Comparison of ENCODE assay signal across 8 mouse cellular contexts in genomic region chr3:94786367-94786835, GRCm38 (mm10). TPM values are rescaled to one million over a fixed set of nuclear protein-coding genes. Genes with fewer than 3 reads are reported as not detected.
DNase-seq lines count a peak whose midpoint lies in the region; ATAC-seq and TF ChIP-seq lines count a peak whose summit lies in the region.

Gene Cgn (minus strand): TSS chr3:94786492.

- peak within 1 kb of the TSS; percentile 70 to 96 for H3K4me3 ChIP-seq in ES-E14 (ENCODE audit: insufficient read depth in 1 of 2, low read depth in 1 of 2, low read length in 2 of 2, poor library complexity in 1 of 2, severe bottlenecking in 1 of 2)
- peak within 1 kb of the TSS; percentile 44 for H3K4me3 ChIP-seq in forebrain, postnatal 0 days (ENCODE audit: low read depth, low read length)
- peak within 1 kb of the TSS; percentile 68 for H3K4me3 ChIP-seq in layer of hippocampus, adult 2 months
- H3K4me3 ChIP-seq in lung, adult 2 months (replicated peaks; ENCODE audit: extremely low read depth, low read depth, low read length): peak within 1 kb of the TSS; percentile 56

- peak within 1 kb of the TSS; percentile 49; the same call in 1 of the 2 replicates for H3K27ac ChIP-seq in ES-E14 (ENCODE audit: insufficient read depth, low read depth, low read length, poor library complexity, severe bottlenecking)
- H3K27ac ChIP-seq in forebrain, postnatal 0 days (ENCODE audit: low read depth, low read length): peak within 1 kb of the TSS; percentile 87
- H3K27ac ChIP-seq in layer of hippocampus, adult 2 months: peak within 1 kb of the TSS; percentile 81

- WGBS in forebrain, postnatal 0 days: under 1% methylated on average over 35 of the region's 35 CpGs
- under 1% methylated on average over 35 of the region's 35 CpGs for WGBS in lung, adult 2 months

- H3K9ac ChIP-seq in ES-E14 (ENCODE audit: insufficient read depth, low read depth, low read length, poor library complexity, severe bottlenecking): peak within 1 kb of the TSS; percentile 80
- peak within 1 kb of the TSS; percentile 63 for H3K9ac ChIP-seq in forebrain, postnatal 0 days

- DNase-seq in ES-E14 (ENCODE audit: low read depth, low spot score): peak; percentile 93
- peak; percentile 96 to 98 for DNase-seq in cerebellum, adult 18-20 months
- DNase-seq in forebrain, postnatal 0 days: peak; percentile 98
- DNase-seq in heart, postnatal 4 days: peak; percentile 91
- peak; percentile 90 to 94 for DNase-seq in layer of hippocampus, adult 2 months (ENCODE audit: low spot score in 2 of 2)
- DNase-seq in lung, adult 2 months: peak; percentile 95
- peak; percentile 97 for DNase-seq in testis, postnatal 14 days (ENCODE audit: low spot score)

- peak; percentile 93 for ATAC-seq in forebrain, postnatal 0 days
- peak; percentile 74 for ATAC-seq in neutrophil, adult 5-6 weeks (ENCODE audit: extremely low read depth, insufficient number of reproducible peaks, low FRiP score, poor library complexity, severe bottlenecking)

- H3K4me1 ChIP-seq in ES-E14 (ENCODE audit: control insufficient read depth in 2 of 2, insufficient read depth in 2 of 2, low read length in 2 of 2, poor library complexity in 1 of 2): peaks cover 2 to 18% of the 10 kb centered on the region in 2 experiments
- no peaks in the 10 kb centered on the region; the same call in 1 of the 2 replicates for H3K4me1 ChIP-seq in forebrain, postnatal 0 days (ENCODE audit: insufficient read depth)
- H3K4me1 ChIP-seq in lung, adult 2 months (ENCODE audit: control insufficient read depth, insufficient read depth, low read length): 0 out of 2 replicates have a peak, but pooled peaks cover 2% of the 10 kb centered on the region

- no peaks in the 10 kb centered on the region for H3K27me3 ChIP-seq in forebrain, postnatal 0 days (ENCODE audit: insufficient read depth, low read length)

- TF ChIP-seq CTCF in forebrain, postnatal 0 days (IDR thresholded peaks at IDR 0.05; ENCODE audit: low read depth): no peak
- TF ChIP-seq CTCF in layer of hippocampus, adult 2 months (conservative IDR thresholded peaks at IDR 0.05): no peak
- TF ChIP-seq CTCF in lung, adult 2 months (IDR thresholded peaks at IDR 0.05; ENCODE audit: insufficient read depth, low read length): no peak

- no peaks in the 10 kb centered on the region for H3K36me3 ChIP-seq in ES-E14 (ENCODE audit: control insufficient read depth, insufficient read depth, low read length, poor library complexity, severe bottlenecking)
- no peaks in the 10 kb centered on the region for H3K36me3 ChIP-seq in forebrain, postnatal 0 days (ENCODE audit: insufficient read depth)

- peak; percentile 79; the same call in 1 of the 2 replicates for TF ChIP-seq POLR2A in lung, adult 2 months (IDR thresholded peaks at IDR 0.05; ENCODE audit: borderline replicate concordance, extremely low read depth, low read depth, low read length)

- H3K9me3 ChIP-seq in ES-E14 (ENCODE audit: control insufficient read depth, insufficient read depth, low read depth, low read length): no peaks in the 10 kb centered on the region
- no peaks in the 10 kb centered on the region for H3K9me3 ChIP-seq in forebrain, postnatal 0 days (ENCODE audit: low read length)

- peak within 1 kb of the TSS; percentile 72 for H3K4me2 ChIP-seq in forebrain, postnatal 0 days (ENCODE audit: low read depth)

- in situ Hi-C loops in ES-E14 (cut with MboI; ENCODE audit: low sequenced_read_pairs in 2 of 2, unreplicated experiment in 2 of 2): no loop called here

TF ChIP-seq in ES-E14, 5 proteins besides CTCF, POLR2A, EP300 and RAD21:
- TF ChIP-seq HCFC1 (IDR thresholded peaks at IDR 0.05; ENCODE audit: borderline replicate concordance, insufficient read depth, low read length) (no peak), ZNF384 (IDR thresholded peaks at IDR 0.05; ENCODE audit: low read depth, low read length) (no peak), ZC3H11A (IDR thresholded peaks at IDR 0.05; ENCODE audit: borderline replicate concordance, low read depth, low read length) (no peak), MAFK (IDR thresholded peaks at IDR 0.05; ENCODE audit: insufficient read depth, low read depth, low read length) (no peak), CHD2 (IDR thresholded peaks at IDR 0.05; ENCODE audit: low read depth, low read length) (no peak)

RNA-seq across cellular contexts. Expression of gene Cgn, which starts in this region (rescaled TPM):
- total RNA-seq in ES-E14 (2012; rRNA removed): 28.8 and 47.1 TPM in 2 replicates
- total RNA-seq in forebrain, postnatal 0 days (2014; rRNA removed): 6.0 and 7.2 TPM in 2 replicates
- 3.3 and 6.0 TPM in 2 replicates for polyA plus RNA-seq in forebrain, postnatal 0 days (2015; fragmentation: Nextera tagmentation; extraction: Ambion mirVana)
- total RNA-seq in heart, postnatal 4 days (2021): under 1 TPM; 0.52 to 0.79 TPM
- 1 to 10 TPM; 3.7 TPM for total RNA-seq in layer of hippocampus, adult 2 months (2021)
- 18.8 and 27.8 TPM in 2 replicates for polyA plus RNA-seq in lung, adult 2 months (2012; rRNA removed)
- total RNA-seq in neutrophil, adult 5-6 weeks (2017): not detected in 2 replicates

Comparison
In these comparisons a context has a peak if more than half of its experiments do, and no peak if none do; other contexts are left out.
1. Peak in every context shown above with its lines: DNase-seq, ATAC-seq, H3K4me3 ChIP-seq and H3K27ac ChIP-seq.
2. Peak in DNase-seq in heart, postnatal 4 days; RNA of the gene not detected or under 1 TPM.
3. Peak in ATAC-seq in neutrophil, adult 5-6 weeks; RNA of the gene not detected or under 1 TPM.